Mouse (Mus musculus): ENCODE measurements around the gene Gm45021.

DNA sequence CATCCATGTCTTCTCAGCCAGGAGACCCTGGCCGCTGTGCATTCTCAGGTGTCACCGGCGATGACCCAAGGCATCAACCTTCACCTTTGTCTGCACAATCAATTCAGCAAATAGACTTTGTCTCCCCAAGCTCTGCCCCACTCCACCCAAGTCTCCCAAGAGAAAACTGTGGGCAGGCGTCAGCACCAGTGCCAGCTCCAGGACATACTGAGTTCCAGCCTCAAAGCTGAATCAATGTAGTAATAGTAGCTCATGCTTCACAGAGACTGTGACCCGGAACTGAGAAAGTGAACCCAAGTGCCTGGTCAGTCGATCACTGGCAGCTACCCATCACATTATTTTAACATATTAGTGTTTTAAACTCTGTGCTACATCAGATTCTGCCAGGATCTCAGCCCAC, 41.1 kb upstream of the Gm45021 start:
- TF ChIP-seq CTCF (IDR thresholded peaks at IDR 0.05; ENCODE audit: low read depth, low read length) (no peak), GATA1 (IDR thresholded peaks at IDR 0.05; ENCODE audit: borderline replicate concordance, low read length) (no peak)

All from G1E (cell line).